Mouse (Mus musculus): ENCODE results near the gene Tceal6. TPM values are rescaled to one million over a fixed set of nuclear protein-coding genes. Genes with fewer than 3 reads are reported as not detected.
A peak's percentile ranks its signal among the peaks of the same experiment; 100 is the strongest.
"Not testable (repeated sequence)": the region's sequence is repeated elsewhere in the genome, so short reads cannot be mapped to it uniquely, and the experiment has no call there.

Tceal6 gene
- total RNA-seq (2014; rRNA removed) (14.5 and 15.3 TPM in 2 replicates), polyA plus RNA-seq (2015; fragmentation: Nextera tagmentation; extraction: Ambion mirVana) (51.9 and 59.2 TPM in 2 replicates)

DNA sequence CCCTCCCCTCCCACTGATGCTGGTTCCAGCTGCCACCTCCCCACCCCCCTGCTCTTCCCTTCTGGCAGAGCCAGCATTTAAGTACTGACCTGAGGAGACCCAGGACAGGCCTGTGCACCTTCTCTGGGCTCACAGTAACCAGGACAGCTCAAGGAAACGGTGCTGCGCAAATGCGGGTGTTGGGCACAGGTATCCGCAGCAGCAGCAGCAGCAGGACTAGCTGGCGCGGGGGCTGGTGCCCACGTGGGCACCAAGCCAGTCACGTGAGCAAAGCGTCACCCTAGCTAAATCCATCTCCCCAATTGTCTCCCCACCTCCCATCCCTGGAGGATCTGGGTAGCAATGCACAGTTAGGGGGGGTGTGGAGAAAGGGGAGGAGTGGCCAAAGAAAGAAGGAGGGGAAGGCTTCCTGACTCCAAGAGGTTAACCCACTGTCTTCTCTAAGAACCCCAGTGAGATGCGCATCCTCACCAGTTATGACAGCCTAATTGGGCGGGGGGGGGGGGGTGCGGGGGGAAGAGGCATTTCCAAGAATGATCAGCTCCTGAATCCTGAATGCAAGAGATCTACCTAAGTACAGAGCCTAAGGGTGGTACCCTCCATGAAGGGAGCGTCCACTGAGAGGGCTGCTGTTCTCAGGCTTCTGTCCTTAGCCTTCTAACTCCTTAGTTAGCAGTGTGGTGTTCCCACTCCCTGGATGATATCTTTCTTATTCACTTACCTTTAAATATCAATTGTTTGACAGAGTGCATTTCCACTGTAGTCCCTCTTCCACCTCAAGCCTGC is at the start of gene Tceal6:
TSS of gene Tceal6 (minus strand) at position 252 of the 786 bp plus-strand sequence.
- DNase-seq (ENCODE audit: low spot score): peak; percentile 71
- H3K4me1 ChIP-seq (ENCODE audit: insufficient read depth, low read length): no peaks in the 10 kb centered on the region
- H3K9ac ChIP-seq (replicated peaks; ENCODE audit: low read length, poor library complexity, severe bottlenecking): peak within 1 kb of the TSS; percentile 61
- H3K4me2 ChIP-seq (ENCODE audit: low read depth, low read length, poor library complexity, severe bottlenecking): peak within 1 kb of the TSS; percentile 51
- H3K27me3 ChIP-seq (ENCODE audit: insufficient read depth, low read length): no peaks in the 10 kb centered on the region
- H3K36me3 ChIP-seq (ENCODE audit: insufficient read depth, low read length): no peaks in the 10 kb centered on the region
- peak; percentile 96 for ATAC-seq (ENCODE audit: low FRiP score)
- 15% methylated on average over 11 of the region's 13 CpGs for WGBS
- no peak within 1 kb of the TSS; the same call in 1 of the 2 replicates for H3K27ac ChIP-seq (ENCODE audit: low read depth, low read length)
- no peaks in the 10 kb centered on the region for H3K9me3 ChIP-seq (ENCODE audit: low read length)
- H3K4me3 ChIP-seq (ENCODE audit: low read depth, low read length): peak within 1 kb of the TSS; percentile 45
- TF ChIP-seq CTCF (IDR thresholded peaks at IDR 0.05): no peak

DNA sequence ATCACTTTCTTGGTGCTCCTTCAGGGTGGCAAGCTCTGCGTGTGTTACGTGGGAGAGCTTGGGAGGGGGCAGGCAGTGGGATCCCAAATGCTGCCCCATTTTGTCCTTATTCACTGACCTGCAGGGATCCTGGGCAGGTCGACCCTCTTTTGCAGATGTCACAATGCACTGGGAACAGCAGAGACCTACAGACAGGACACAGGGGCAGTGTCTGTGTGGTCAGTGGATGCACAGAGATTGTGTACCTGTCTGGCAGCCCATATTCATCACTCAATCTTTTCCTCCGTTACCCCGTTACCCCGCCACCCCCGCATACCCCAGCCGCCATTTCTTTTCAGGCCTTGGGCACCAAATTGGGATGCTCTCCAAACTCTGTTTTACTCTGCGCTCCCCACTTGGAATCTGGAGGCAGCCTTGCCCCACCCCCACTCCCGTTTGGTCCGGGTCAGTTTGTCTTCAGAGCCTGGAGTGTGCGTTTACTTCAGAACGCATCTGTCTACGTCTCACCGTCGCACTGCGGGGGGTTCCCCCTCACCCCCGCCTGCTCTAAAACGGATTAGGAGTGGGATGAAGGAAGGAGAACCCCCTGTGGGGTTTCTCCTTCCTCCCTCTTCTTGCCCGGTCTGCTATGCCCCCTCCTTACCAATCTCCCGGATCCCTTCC is 583 bp downstream of the Tceal6 start:
- peak; percentile 71 for ATAC-seq (ENCODE audit: low FRiP score)
- not testable (repeated sequence) for H3K9me3 ChIP-seq (ENCODE audit: low read length); H3K36me3 ChIP-seq (ENCODE audit: insufficient read depth, low read length); H3K4me1 ChIP-seq (ENCODE audit: insufficient read depth, low read length); H3K27me3 ChIP-seq (ENCODE audit: insufficient read depth, low read length); H3K27ac ChIP-seq (ENCODE audit: low read depth, low read length)
- peak overlapping the region; percentile 61 for H3K9ac ChIP-seq (replicated peaks; ENCODE audit: low read length, poor library complexity, severe bottlenecking)
- peak overlapping the region; percentile 51 for H3K4me2 ChIP-seq (ENCODE audit: low read depth, low read length, poor library complexity, severe bottlenecking)
- peak; percentile 4 for DNase-seq (ENCODE audit: low spot score)
- peak overlapping the region; percentile 45 for H3K4me3 ChIP-seq (ENCODE audit: low read depth, low read length)
- WGBS: 40% methylated on average over 20 of the region's 21 CpGs

DNA sequence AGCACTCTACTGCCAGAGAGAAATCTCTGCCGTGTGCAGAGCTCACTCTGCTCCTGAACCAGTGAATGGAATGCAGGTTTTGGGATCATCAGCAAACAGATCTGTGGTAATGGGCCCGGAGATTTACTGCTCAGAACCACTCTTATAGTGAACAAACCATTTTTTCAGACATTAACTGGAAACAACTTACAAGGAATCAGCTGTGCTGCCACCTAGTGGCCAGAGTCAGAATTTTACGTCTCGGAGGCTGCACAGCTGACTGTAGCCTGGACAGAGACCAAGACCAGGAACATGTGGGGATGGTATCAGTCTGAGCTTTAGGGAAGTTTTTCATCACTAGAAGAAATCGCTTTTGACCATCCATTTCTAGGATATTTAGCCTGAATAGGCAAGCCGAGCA is 20.6 kb downstream of the Tceal6 start:
- H3K9me3 ChIP-seq (ENCODE audit: low read length); H3K4me1 ChIP-seq (ENCODE audit: insufficient read depth, low read length); H3K4me2 ChIP-seq (ENCODE audit: low read depth, low read length, poor library complexity, severe bottlenecking); H3K9ac ChIP-seq (replicated peaks; ENCODE audit: low read length, poor library complexity, severe bottlenecking); H3K36me3 ChIP-seq (ENCODE audit: insufficient read depth, low read length); H3K4me3 ChIP-seq (ENCODE audit: low read depth, low read length); ATAC-seq (ENCODE audit: low FRiP score); H3K27me3 ChIP-seq (ENCODE audit: insufficient read depth, low read length); DNase-seq (ENCODE audit: low spot score); H3K27ac ChIP-seq (ENCODE audit: low read depth, low read length): not testable (repeated sequence)
- WGBS: no CpG with 5 or more reads among the region's 6 CpGs

DNA sequence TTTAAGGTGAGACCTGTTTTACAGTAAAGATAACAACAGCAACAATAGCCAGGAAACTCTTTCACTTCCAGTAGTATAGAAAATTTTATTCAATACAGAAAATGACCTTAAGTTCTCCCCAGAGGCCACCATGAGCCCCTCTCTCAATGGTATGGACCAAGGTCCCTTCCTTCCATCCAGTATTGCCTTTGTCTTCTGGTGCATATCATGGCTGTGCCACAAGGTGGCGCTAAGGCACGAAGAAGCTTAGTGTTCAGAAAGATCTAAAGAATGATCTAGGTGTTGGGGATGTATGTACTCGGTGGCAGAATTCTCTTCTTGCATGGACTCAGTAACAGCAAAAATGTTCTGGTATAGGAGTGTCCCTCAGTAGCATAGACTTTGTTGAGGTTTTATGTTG is 21.8 kb downstream of the Tceal6 start:
- not testable (repeated sequence) for H3K27me3 ChIP-seq (ENCODE audit: insufficient read depth, low read length); H3K36me3 ChIP-seq (ENCODE audit: insufficient read depth, low read length); H3K27ac ChIP-seq (ENCODE audit: low read depth, low read length); H3K4me3 ChIP-seq (ENCODE audit: low read depth, low read length); H3K9me3 ChIP-seq (ENCODE audit: low read length); ATAC-seq (ENCODE audit: low FRiP score); DNase-seq (ENCODE audit: low spot score); H3K4me1 ChIP-seq (ENCODE audit: insufficient read depth, low read length); H3K9ac ChIP-seq (replicated peaks; ENCODE audit: low read length, poor library complexity, severe bottlenecking); H3K4me2 ChIP-seq (ENCODE audit: low read depth, low read length, poor library complexity, severe bottlenecking)
- WGBS: no CpG with 5 or more reads among the region's 3 CpGs

DNA sequence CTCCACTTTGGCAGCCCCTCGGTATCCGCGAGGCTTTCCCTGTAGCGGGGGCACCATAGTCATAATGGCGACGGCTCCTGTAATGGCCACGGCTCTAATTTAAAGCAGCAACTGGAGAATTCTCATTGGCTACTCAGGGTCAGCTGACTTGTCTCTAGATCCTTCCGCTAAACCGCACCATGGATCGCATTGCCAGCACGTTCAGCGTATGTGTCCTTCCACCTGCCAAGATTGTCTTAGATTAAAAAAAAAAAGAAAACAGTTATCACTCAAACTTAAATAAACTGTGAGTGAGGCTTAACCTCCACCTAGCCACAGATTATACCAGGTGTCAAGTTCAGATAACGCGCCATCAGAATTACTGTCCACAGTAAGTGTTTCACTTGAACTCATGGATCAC is 33.0 kb downstream of the Tceal6 start, which contains the start of gene Gm15023:
TSS of gene Gm15023 (minus strand) at position 101 of the 400 bp plus-strand sequence.
- not testable (repeated sequence) for H3K27me3 ChIP-seq (ENCODE audit: insufficient read depth, low read length); H3K4me3 ChIP-seq (ENCODE audit: low read depth, low read length); H3K36me3 ChIP-seq (ENCODE audit: insufficient read depth, low read length); H3K9ac ChIP-seq (replicated peaks; ENCODE audit: low read length, poor library complexity, severe bottlenecking); H3K4me2 ChIP-seq (ENCODE audit: low read depth, low read length, poor library complexity, severe bottlenecking); H3K9me3 ChIP-seq (ENCODE audit: low read length); H3K4me1 ChIP-seq (ENCODE audit: insufficient read depth, low read length); ATAC-seq (ENCODE audit: low FRiP score); DNase-seq (ENCODE audit: low spot score); H3K27ac ChIP-seq (ENCODE audit: low read depth, low read length)
- WGBS: 84% methylated on average over 3 of the region's 14 CpGs

Other genes with a start within 250 kb of the Tceal6 start
- 0.11 TPM in 1 of 2 replicates, not detected in the other for gene Nxf2, start 245.9 kb downstream of the Tceal6 start, total RNA-seq (2014; rRNA removed)
- gene Nxf2, start 245.9 kb downstream of the Tceal6 start, polyA plus RNA-seq (2015; fragmentation: Nextera tagmentation; extraction: Ambion mirVana): 0.19 and 0.43 TPM in 2 replicates
- 2.0 and 4.2 TPM in 2 replicates for gene Zmat1, start 201.5 kb downstream of the Tceal6 start, total RNA-seq (2014; rRNA removed)
- 9.5 and 9.7 TPM in 2 replicates for gene Zmat1, start 201.5 kb downstream of the Tceal6 start, polyA plus RNA-seq (2015; fragmentation: Nextera tagmentation; extraction: Ambion mirVana)
- 0.19 TPM in 1 of 2 replicates, not detected in the other for gene Gm15023, start 33.1 kb downstream of the Tceal6 start, total RNA-seq (2014; rRNA removed)
- not detected in 2 replicates for gene Gm15023, start 33.1 kb downstream of the Tceal6 start, polyA plus RNA-seq (2015; fragmentation: Nextera tagmentation; extraction: Ambion mirVana)
- gene Pramel3, start 91.6 kb upstream of the Tceal6 start, total RNA-seq (2014; rRNA removed): not detected in 2 replicates
- not detected in 2 replicates for gene Pramel3, start 91.6 kb upstream of the Tceal6 start, polyA plus RNA-seq (2015; fragmentation: Nextera tagmentation; extraction: Ambion mirVana)
- not detected in 2 replicates for gene Gm5128, start 162.6 kb upstream of the Tceal6 start, total RNA-seq (2014; rRNA removed)
- gene Gm5128, start 162.6 kb upstream of the Tceal6 start, polyA plus RNA-seq (2015; fragmentation: Nextera tagmentation; extraction: Ambion mirVana): 0.05 TPM in 1 of 2 replicates, not detected in the other
- gene Gm7903, start 223.1 kb upstream of the Tceal6 start, total RNA-seq (2014; rRNA removed): 0.05 TPM in 1 of 2 replicates, not detected in the other
- gene Gm7903, start 223.1 kb upstream of the Tceal6 start, polyA plus RNA-seq (2015; fragmentation: Nextera tagmentation; extraction: Ambion mirVana): not detected in 2 replicates